Mouse (Mus musculus): Measurements from ENCODE around the gene Def8.

- no peak for TF ChIP-seq CTCF (IDR thresholded peaks at IDR 0.05; ENCODE audit: low read depth)
- no peak for TF ChIP-seq EP300 (IDR thresholded peaks at IDR 0.05; ENCODE audit: low read depth)
These were observed 34.3 kb upstream of the Def8 start for GRCm38 (mm10) chr8:123389026-123389425.

Measured in liver, embryonic 14.5 days (tissue).